Mouse (Mus musculus): ENCODE measurements around the gene Coq4.

DNA sequence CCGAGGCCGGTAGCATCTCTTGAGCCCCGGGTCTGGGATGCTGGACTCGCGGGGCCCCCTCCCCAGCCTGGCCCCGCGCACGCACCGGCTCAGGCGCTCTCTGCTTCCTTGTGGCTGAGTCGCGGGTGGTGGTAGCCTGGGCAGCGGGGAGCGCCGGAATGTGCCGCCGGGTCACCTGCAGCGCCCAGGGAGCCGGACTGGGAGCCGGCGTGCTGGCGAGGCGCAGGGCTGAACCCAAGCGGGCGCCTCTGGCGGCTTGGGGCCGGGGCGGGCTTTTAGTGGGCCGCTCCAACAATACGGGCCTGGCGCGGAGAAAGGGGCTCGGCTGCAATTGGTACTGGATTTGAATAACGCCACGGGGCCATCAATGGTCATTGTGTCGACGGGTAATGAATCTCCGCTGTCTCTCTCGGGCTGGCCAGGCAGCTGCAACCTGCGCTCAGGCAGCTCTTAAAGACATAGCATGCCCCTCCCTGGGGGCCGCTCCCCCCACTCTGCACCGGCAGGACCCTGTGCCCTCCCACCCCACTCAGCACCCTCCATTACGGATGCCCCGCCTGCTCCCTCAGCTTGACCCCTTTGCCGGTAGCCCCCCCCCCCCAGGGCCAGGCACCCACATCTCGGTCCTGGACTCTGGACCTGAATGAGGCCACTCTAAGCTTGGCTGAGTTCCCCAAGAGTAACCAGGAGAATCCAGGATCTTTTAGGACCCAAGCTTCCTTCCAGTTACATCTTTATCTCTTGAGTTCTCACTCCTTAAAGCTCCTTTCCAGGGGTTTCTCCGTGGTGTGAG is 59.0 kb downstream of the Coq4 start:
- no peak for TF ChIP-seq CTCF (IDR thresholded peaks at IDR 0.05; ENCODE audit: control insufficient read depth, insufficient read depth, low read length)
- no peak for TF ChIP-seq POLR2A (IDR thresholded peaks at IDR 0.05; ENCODE audit: borderline replicate concordance, control insufficient read depth, low read depth, low read length)
